Mouse (Mus musculus): ENCODE results near the gene Zbtb4. TPM values are rescaled to one million over a fixed set of nuclear protein-coding genes. Genes with fewer than 3 reads are reported as not detected.

The Zbtb4 gene
- polyA plus RNA-seq, 1 experiment = 51.4 TPM

- no peak for DNase-seq (ENCODE audit: extremely low spot score in 1 of 2, low spot score in 1 of 2)
Measured at GRCm38 (mm10) chr11:69761868-69762267, 3.8 kb upstream of the Zbtb4 start, which contains the start of gene Slc35g3. Slc35g3 (minus strand) TSS chr11:69761968.

GRCm38 (mm10) chr11:69763551-69763950, 2.2 kb upstream of the Zbtb4 start:
- no peak for DNase-seq (ENCODE audit: extremely low spot score in 1 of 2, low spot score in 1 of 2)

DNA sequence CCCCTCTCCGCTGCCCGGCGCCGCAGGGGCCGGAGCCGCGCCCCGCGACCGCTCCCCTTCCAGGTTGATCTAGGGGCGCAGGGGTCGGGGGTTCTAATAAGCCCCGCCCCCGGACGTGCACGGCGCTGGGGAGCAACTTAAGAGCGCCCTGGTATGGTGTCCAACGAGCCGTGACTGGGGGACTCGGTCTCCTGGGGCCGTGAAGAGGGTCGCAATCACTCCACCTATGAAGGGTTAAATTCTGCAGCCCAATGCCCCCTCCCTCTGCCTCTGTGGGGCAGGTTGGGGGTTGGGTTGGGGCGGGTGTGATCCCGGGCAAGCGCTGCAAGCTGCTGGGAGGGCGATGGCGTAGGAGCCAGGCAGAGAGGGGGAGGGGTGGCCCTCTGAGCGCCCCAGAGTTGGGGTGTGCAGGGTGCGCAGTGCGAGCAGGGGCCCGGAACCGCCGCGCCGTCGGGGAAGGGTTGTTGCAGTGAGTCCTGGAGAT, 456 bp downstream of the Zbtb4 start:
- peak in 1 of 2 experiments; percentile 77 for DNase-seq (ENCODE audit: extremely low spot score in 1 of 2, low spot score in 1 of 2)

DNA sequence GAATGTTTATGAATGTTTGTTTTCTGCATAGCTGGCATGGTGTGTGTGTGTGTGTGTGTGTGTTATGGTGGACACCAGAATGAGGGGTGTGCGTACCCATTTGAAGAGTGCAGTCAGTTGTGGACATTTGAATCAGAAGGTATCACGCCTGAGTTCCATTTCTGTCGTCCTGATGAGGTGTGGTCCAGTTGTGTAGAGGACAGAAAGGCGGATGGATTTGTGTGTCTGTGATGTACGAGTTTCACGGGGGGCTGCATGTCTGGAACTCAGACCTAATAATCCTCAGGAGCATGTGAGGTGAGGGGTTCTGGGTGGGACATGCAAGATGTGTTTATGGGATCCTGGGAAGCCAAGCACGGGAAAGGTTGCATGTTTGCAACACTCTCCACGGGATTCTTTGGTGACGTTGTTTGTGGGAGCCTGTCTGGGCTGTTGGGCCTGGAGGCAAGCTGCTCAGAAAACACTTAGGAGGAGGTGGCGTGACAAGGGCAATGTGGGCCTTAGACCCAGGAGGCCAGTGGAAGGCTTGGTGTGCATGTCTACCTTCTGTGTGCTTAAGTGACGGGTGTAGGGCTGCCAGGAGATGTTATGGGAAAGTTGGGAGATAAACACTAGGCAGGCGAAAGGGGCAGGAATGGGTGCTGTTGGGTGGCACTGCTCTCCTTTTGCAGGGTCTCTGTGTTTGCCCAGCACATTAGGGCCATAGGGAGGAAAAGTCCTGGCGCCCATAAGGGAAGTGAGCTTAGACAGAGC, 1.3 kb downstream of the Zbtb4 start:
- DNase-seq (ENCODE audit: extremely low spot score in 1 of 2, low spot score in 1 of 2) = no peak

DNA sequence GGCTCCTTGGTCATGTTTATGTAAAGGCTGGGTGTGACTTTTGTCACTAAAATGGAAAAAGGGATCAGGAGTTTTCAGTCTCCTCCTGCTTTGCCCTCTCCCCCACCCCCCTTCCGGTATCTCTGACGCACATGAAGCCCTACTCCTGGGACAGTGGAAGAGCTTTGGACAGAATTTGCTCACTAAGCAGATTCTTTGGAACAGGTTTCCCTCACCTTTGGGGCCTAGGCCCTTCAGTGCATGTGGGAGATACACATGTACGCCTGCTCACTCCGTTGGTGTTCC, 1.9 kb downstream of the Zbtb4 start:
- no peak for DNase-seq (ENCODE audit: extremely low spot score in 1 of 2, low spot score in 1 of 2)

DNA sequence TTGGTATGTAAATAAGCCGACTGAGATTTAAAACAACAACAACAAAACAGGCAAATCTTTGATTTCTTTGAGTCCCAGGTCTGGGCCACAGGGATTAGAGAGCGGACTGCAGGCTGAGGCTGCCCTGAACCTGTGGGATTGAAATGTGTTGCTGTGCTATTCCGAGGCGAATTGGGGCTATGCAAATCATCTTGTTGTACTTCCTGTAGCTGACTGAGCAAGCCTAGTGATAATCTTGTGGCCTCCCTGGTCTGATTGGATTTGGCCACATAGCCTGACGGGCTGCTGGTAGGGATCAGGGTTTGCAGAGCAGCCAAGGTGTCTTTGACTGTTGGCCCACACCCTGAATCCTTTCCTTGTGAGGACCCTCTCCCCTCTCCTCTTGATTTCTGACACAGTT, 9.2 kb downstream of the Zbtb4 start:
- no peak for DNase-seq (ENCODE audit: extremely low spot score in 1 of 2, low spot score in 1 of 2)

DNA sequence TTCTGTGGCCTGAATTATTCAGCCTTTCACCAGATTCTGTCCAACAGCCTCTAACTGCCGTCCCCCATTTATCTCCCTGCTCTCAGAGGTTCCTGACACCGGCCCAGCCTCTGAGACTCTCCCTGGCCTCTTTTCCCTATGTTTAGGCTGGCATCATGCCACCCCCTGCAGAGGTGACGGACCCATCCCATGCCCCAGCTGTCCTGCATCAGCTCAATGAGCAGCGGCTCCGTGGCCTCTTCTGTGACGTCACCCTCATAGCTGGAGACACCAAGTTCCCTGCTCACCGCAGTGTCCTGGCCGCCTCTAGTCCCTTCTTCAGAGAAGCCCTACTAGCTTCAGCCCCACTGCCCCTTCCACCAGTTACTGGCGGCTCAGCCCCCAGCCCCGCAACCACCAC, 10.0 kb downstream of the Zbtb4 start:
- DNase-seq (ENCODE audit: extremely low spot score in 1 of 2, low spot score in 1 of 2) = no peak

DNA sequence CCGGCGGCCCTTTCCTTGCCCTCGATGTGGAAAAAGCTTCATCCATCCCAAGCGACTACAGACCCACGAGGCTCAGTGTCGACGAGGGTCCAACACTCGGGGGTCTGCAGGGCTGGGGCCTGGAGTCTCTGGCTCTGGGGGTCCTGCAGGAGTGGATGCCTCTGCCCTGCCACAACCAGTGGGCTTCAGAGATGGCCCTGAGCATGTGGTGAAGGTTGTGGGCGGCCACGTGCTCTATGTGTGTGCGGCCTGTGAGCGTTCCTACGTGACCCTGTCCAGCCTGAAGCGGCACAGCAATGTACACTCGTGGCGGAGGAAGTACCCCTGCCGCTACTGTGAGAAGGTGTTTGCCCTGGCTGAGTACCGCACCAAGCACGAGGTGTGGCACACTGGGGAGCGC, 10.8 kb downstream of the Zbtb4 start:
- no peak for DNase-seq (ENCODE audit: extremely low spot score in 1 of 2, low spot score in 1 of 2)

GRCm38 (mm10) chr11:69777504-69778257, 12.0 kb downstream of the Zbtb4 start:
- no peak for DNase-seq (ENCODE audit: extremely low spot score in 1 of 2, low spot score in 1 of 2)

DNA sequence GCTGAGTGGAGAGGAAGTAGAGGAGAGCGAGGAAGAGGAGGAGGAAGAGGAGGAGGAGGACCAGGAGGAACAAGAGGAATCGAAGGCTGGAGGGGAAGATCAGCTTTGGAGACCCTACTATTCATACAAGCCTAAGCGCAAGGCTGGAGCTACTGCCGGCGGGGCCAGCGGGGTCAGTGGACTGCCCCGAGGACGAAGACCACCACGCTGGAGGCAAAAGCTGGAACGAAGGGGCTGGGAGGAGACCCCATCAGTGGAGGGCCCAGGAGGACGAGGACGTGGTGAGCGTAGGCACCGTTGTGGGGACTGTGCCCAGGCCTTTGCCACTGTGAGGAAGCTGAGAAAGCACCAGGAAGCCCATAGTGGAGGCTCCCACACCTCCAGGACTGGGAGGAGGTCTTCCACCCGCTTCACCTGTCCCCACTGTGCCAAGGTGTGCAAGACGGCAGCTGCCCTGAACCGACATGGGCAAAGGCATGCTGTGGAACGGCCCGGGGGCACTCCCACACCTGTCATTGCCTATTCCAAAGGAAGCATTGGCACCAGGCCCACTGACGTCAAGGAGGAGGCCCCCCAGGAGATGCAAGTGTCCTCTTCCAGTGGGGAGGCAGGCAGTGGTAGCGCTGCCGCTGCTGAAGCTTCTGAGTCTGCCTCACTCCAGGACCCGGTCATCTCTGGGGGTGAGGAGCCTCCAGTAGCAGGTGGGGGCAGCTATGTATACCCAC, 12.7 kb downstream of the Zbtb4 start:
- DNase-seq (ENCODE audit: extremely low spot score in 1 of 2, low spot score in 1 of 2) = no peak

GRCm38 (mm10) chr11:69778985-69779384, 13.3 kb downstream of the Zbtb4 start:
- DNase-seq (ENCODE audit: extremely low spot score in 1 of 2, low spot score in 1 of 2) = no peak

DNA sequence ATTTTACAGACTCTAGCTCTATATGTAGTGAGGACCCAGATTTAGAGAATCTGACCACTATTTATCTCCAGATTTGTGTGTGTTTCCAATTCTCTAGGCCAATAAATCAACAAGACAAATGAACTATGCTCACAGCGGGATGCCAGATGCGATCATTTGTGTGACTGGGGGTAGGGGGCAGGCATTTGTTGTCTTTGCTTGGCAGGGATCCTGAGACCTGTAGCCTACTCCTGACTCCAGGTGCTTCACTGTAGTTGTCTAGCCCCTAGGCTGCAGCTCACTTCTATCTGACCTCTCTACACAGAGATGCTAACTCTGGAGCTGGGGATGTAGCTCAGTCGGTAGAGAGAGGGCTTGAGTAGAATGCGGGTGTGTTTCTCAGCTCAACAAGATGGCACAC, 16.1 kb downstream of the Zbtb4 start:
- DNase-seq (ENCODE audit: extremely low spot score in 1 of 2, low spot score in 1 of 2) = no peak

- no peak for DNase-seq (ENCODE audit: extremely low spot score in 1 of 2, low spot score in 1 of 2)
Measured at GRCm38 (mm10) chr11:69784793-69785272, 19.1 kb downstream of the Zbtb4 start.

- no peak for DNase-seq (ENCODE audit: extremely low spot score in 1 of 2, low spot score in 1 of 2)
Measured at GRCm38 (mm10) chr11:69787306-69787705, 21.6 kb downstream of the Zbtb4 start.

- no peak for DNase-seq (ENCODE audit: extremely low spot score in 1 of 2, low spot score in 1 of 2)
Measured at GRCm38 (mm10) chr11:69789431-69789830, 23.7 kb downstream of the Zbtb4 start.

GRCm38 (mm10) chr11:69791420-69791819, 25.7 kb downstream of the Zbtb4 start:
- peak in 1 of 2 experiments; percentile 55 for DNase-seq (ENCODE audit: extremely low spot score in 1 of 2, low spot score in 1 of 2)

DNA sequence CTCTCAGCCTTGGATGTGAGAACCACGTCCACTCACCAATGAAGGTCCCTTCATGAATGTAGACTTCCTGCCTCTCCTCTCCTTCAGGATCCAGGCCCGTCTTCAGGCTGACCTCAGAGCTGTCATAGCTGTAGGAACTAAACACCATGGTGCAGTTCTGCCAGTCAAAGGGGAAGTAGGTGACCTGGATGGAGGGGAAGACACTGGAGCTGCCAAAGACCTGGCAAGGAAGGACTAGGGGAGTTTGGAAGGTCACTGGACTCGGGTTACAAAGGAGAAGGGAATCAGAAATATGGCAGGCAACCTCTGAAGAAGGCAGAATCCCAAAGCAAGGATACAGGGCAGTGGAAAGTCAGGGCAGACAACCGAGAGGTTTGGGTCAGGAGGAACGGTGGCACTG, 27.7 kb downstream of the Zbtb4 start:
- DNase-seq (ENCODE audit: extremely low spot score in 1 of 2, low spot score in 1 of 2) = no peak

GRCm38 (mm10) chr11:69795168-69795982, 29.7 kb downstream of the Zbtb4 start, which contains the start of gene Chrnb1:
Chrnb1 (minus strand) TSS chr11:69795943.
- DNase-seq (ENCODE audit: extremely low spot score in 1 of 2, low spot score in 1 of 2) = peak; percentile 93

GRCm38 (mm10) chr11:69795983-69796435, 30.3 kb downstream of the Zbtb4 start:
- no peak for DNase-seq (ENCODE audit: extremely low spot score in 1 of 2, low spot score in 1 of 2)

GRCm38 (mm10) chr11:69797924-69798323, 32.2 kb downstream of the Zbtb4 start:
- DNase-seq (ENCODE audit: extremely low spot score in 1 of 2, low spot score in 1 of 2) = no peak
